Mouse (Mus musculus) cerebellum, postnatal 25 days (tissue): ENCODE measurements around the gene Sumf1.

ENCODE experiments used
- DNase-seq, 2 experiments: peaks; one replicate each; pipeline ENCODE4 v3.0.0; 2021; ENCODE audit warnings: mixed read lengths in 2 of 2

The Sumf1 gene

GRCm38 (mm10) chr6:108184847-108185684 is at the start of gene Sumf1:
Sumf1 (minus strand) TSS chr6:108185582.
- peak; percentile 91 to 96 for DNase-seq

DNA sequence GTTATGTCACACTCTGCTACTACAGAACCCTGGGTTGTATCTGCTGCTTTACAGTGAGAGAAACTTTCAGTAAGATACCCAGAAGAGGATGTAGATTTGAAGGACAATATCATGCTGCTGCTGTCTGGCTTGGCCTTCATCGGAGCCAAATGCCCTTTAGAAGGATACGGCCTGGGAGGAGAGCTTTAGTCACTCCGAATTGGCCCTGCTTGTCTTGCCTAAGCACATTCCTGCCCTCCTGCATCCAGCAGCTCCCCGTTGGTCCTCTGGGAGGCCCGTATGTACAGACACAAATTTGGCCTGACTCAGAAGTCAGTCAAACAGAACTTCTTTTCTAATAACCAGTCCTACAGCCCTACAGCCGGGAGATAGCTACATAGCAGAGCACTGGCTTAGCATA is 49.2 kb upstream of the Sumf1 start:
- DNase-seq, result no peak

DNA sequence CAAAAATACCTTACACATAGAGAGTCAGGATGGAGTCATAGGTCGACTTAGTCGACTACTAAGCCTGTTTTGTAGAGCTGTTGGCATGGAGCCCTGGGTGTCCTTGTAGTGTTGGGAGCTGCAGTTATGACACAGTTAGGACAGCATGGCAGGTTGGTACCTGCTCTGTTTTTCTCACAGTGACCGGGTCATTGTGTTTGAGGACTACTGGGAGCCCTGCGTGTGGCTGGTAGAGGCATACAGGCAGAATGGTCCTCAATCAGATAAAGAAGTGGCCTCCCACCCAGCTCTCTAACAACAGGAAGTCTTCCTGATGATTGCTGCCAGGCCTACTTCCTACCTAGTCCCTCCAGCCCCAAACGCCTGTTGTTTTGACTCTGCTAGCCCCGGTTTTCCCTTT is 47.7 kb upstream of the Sumf1 start:
- DNase-seq, result no peak

GRCm38 (mm10) chr6:108231892-108232710 is 46.7 kb upstream of the Sumf1 start:
- no peak for DNase-seq

DNA sequence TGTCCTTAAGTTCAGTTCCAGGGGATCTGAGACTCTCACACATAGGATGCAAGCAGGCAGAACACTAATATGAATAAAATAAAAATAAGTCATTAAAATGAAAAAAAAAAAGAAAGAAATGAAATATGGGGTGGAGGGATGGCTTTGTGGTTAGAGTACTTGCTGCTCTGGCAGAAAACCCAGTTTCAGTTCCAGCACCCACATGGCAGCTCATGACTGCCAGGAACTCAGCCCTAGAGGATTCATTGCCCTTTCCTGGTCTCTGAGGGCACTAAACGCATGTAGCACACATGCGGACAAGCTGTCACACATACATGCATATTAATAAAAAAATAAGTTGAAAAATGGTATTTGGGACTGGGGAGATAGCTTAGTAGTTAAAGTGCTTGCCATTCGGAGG is 45.2 kb upstream of the Sumf1 start:
- no peak for DNase-seq

- no peak for DNase-seq
These were observed 43.2 kb upstream of the Sumf1 start for GRCm38 (mm10) chr6:108228601-108229000.

GRCm38 (mm10) chr6:108228048-108228447 is 42.7 kb upstream of the Sumf1 start:
- DNase-seq, result no peak

DNA sequence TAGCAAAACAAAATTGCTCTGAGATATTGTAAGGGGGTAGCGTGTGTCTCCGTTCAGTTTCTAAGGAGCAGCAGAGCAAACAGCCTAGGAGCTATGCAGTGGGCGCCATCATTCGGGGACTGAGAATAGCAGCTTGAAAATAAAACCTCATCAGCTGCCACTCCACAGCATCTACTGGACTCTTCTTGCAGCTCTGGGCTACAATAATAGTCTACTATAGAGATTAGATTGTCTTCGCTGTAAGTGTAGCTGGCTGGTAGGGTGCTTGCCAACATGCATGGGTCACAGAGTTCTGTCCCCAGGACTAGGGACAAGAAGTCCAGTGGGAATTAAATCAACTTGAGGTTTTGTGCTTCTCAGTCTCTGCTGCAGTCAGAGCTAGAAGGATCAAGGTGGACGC is 42.1 kb upstream of the Sumf1 start:
- DNase-seq, result no peak

DNA sequence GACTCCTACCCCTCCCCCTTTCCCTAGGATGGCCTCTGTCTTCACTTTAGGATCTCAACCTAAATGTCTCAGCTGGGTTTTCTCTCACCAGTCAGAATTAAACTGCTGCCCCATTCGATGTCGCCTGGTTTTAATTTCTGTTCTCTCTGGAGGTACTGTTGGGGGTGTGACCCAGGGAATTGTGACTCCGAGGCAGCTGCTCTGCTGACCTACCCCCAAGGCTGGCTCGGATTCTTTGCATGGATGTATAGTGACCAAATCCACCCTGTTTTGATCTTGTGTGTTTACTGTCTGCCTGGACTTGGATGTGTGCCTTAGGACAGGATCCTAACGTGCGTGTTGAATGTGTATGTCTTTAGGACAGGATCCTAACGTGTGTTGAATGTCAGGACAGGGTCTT is 40.8 kb upstream of the Sumf1 start:
- DNase-seq, result no peak

- no peak for DNase-seq
These were observed 39.6 kb upstream of the Sumf1 start for GRCm38 (mm10) chr6:108225027-108225426.

GRCm38 (mm10) chr6:108224361-108224760 is 39.0 kb upstream of the Sumf1 start:
- no peak for DNase-seq

GRCm38 (mm10) chr6:108222875-108223274 is 37.5 kb upstream of the Sumf1 start:
- DNase-seq, result no peak

DNA sequence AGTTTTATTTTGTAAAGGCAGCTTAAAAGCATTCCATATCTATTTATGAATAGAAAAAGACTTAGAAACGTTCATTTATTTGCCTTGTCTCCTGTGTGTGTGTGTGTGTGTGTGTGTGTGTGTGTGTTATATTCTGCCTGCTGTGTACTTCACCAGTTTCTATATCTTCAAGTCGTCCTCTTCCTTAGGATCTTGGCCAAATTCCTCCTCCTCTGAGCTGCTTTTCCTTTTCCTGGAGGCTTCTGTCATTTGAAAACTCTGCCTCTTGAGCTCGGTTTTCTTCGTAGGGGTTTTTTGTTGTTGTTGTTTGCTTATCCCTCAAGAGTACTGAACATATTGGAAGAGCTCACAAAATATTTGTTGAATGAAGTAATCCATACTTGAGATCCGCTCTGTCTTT is 37.1 kb upstream of the Sumf1 start:
- DNase-seq, result no peak

DNA sequence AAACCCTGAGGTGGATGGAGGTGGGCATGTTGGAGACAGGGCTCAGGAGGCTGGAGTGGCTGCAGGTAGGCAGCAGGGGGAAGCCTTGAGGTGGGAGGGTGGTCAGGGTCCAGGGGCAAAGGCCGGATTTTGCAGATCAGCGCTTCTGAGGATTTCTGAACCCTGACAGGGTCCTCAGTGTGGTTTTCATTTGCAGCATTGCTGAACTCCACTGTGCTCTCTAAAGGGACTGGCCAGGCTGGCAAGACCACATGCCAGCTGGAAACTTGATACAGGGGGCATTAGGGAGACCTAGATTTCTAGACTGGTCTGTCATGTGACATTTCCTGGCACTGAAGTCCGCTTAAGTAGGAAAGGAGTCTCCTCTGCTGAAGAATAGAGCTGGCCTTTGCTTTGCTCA is 32.6 kb upstream of the Sumf1 start:
- no peak for DNase-seq

- DNase-seq, result no peak
These were observed 31.4 kb upstream of the Sumf1 start for GRCm38 (mm10) chr6:108216832-108217231.

GRCm38 (mm10) chr6:108216091-108216490 is 30.7 kb upstream of the Sumf1 start:
- DNase-seq, result no peak

DNA sequence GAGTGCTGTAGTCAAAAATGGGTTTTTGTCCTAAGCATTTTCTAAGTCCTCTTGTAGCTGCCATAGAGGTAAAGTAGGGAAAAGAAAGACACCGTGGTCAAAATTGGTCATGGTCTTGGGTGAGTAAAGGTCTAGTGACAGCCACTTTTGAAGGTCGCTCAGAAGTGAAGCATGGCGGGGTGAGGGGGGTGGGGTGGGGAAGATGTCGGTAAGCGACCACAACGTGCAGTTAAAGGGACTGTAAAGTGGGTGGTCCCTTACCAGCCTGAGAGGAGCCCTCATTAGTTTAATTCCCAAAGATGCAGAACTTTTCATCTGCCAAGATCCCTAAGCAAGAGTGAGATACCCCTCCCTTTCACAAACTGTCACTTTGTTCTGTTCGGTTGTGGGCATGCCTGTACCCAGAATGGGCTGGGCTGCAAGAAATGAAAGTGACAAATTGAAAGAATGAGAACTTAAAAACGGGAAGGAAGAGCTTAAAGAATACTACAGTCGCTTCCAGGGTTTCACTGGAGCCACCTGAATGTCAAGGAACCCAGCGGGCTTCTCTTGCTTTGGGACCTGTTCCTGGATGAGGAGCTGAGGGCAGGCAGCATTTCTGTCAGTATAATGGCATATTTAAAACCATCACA is 29.0 kb upstream of the Sumf1 start:
- DNase-seq, result no peak

DNA sequence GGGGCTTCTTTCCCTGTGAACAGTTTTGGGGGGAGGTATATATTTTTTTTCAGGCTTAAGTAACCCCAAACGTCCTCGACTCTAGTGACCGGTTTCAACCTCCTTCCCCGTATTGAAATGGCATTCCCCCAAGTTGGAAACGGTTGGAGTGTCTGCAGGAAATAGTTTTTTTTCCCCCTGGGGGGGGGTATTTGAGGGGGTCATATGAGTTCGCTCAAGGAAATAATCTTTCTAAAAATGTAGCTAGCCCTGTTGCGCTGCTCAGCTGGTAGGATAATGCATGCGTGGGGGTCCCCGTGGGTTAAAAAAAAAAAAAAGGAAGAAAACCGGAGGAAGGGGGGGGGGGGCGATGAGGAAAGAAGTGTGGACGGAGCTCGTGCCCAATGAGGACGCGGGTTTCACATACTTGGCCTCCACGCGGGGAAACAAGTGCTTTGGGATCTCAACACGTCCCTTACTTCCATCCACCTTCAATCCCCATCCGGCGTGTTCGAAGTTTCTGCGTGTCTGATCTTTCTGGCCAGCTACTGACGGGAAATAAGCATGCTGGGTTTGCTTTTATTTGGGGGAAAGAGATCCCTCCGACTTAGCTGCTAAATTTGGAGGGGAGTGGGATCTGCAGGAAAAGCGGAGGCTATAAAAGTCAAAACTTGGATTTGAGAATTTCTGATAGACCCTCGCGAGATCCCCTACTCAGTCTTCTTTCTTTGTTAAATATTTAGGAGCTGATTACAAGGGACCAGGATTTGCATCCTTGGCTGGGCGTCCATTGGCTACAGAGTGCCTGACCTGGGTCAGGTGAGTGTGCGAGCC is 28.3 kb upstream of the Sumf1 start:
- DNase-seq, result peak in 1 of 2 experiments; percentile 37

- peak; percentile 96 to 97 for DNase-seq
These were observed 27.5 kb upstream of the Sumf1 start, which contains the start of gene Itpr1 for GRCm38 (mm10) chr6:108212881-108213295. Itpr1 (plus strand) TSS chr6:108213096.

DNA sequence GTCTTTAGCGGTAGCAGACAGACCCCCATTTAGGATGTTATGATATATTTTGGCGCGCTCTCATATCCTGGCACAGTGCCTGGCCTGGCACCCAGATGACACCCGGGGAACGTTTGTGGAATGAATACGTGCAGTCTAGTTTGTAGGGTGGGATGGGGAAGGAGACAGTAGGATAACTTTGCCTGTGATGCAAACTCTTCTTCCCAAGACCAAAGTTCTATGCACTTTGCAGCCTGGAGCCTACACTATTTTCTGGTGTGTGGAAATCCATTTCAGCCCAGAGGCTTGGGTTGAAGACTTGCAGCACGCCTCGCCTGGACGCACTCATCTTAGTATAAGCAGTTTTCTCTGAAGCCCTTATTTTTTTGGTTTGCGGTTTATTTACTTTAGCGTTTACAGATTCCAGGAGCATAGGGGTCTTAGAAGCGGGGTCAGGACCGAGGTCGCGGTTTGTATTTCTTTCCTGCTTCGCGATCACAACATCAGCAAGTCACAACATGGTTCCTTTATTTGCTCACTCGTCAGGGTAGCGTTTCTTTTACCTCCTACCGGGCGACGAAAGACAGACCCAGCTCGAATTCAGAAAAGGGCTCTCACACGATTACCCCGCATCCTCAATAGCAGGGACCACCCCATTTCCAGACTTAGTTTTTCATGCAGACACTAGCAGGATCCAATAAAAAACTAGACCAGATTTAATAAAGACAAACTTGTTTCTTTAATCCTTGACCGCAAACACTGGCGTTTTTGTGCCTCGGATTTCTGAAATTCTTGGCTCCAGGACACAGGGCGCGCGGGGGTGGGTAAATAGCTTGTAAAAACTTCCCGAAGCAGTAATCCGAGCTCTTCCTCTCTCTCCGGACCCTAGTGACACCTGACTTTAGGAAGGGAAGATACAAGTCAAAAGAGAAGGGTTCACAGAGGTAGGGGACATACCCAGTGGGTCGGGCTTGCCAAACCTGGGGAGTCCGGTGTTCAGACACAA is 26.8 kb upstream of the Sumf1 start:
- peak; percentile 31 to 43 for DNase-seq

- no peak for DNase-seq
These were observed 21.7 kb upstream of the Sumf1 start for GRCm38 (mm10) chr6:108206914-108207566.
